Mouse (Mus musculus): ENCODE measurements around the gene Mcemp1. TPM values are rescaled to one million over a fixed set of nuclear protein-coding genes. Genes with fewer than 3 reads are reported as not detected.

Mcemp1 gene
- polyA plus RNA-seq (2014; fragmentation: Illumina TruSeq; extraction: RNeasy Lipid Tissue Mini Kit (QIAGEN cat#74804); ENCODE audit: insufficient read depth, low read depth, low replicate concordance), result 26.2 TPM

DNA sequence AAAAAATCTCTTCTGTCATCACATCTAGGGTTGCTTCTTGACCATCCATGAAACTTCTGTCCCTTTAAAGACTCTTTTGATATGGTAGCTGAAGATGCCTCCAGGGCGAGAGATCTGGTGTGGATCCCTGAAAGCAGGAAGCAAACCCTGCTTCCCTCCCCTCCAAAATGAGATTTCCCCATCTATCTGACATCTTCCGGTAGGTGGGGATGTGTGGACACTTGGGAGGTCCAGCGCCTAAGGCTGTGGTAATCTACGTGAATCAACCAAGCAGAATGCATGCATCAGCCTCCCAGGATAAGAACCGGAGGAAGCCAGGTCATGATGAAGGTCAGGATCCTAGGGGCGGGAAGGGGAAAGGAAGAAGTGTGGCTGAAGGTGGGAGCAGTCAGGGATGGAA lies at the start of gene Mcemp1:
Mcemp1 (plus strand) TSS at position 248 of the 400 bp plus-strand sequence.

DNA sequence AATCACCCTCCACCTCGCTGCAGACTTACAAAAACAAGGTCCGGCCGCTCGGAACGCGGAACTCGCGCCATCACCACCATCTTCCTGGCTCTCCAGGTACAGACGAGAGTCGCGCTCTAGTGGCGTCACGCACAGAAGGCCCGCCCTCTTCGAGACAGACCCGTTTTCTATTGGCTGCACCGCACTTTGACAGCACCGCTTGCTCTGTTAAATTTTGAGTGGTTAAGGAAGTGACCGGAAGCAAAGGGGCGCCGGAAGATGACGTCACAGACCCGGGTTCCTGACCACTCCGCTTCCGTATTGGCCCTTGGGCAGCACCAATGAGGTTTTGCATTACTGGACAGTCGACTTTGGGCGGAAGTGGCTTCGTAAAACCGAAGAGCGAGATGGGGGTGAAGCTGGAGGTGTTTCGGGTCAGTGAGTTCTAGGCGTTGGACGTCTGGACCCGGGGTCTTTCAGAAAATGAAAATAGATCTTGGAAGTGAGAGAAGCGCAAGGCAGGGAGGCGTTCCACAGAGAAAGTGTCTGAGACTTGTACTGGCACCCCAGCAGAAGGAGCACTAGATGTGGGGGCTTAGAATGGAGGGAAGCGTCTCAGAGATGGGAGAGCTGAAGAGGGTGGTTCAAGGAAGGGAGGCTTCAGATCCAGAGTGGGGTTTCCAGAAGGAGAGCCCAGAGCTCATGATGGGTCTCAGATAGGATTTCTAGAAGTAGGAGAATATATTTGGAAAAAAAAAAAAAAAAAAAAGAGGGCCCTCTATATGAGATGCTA lies 44.2 kb upstream of the Mcemp1 start, which contains the start of the genes Xab2 and Pet100:
Xab2 (minus strand) TSS at position 118 of the 772 bp plus-strand sequence.
Pet100 (plus strand) TSS at position 350 of the 772 bp plus-strand sequence.

DNA sequence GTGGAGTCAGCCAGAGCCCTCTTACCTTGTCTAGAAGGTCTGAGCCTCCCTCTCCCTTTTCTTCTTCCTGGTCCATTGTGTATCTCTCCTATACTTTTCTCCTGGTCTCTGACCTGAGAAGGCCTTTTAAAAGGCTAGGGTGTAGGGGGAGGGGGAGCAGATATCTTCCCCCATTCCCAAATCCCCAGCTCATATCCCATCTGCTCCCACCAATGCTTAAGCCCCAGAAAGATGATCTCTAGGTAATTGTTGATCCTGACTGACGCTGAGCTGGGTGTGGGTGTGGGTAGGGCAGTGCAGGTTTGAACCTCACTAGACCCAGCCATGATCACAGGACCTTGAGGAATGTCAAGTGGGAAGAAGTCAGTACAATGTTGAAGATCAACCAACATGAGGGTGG lies 40.1 kb upstream of the Mcemp1 start, which contains the start of gene Pcp2:
Pcp2 (minus strand) TSS at position 101 of the 400 bp plus-strand sequence.

DNA sequence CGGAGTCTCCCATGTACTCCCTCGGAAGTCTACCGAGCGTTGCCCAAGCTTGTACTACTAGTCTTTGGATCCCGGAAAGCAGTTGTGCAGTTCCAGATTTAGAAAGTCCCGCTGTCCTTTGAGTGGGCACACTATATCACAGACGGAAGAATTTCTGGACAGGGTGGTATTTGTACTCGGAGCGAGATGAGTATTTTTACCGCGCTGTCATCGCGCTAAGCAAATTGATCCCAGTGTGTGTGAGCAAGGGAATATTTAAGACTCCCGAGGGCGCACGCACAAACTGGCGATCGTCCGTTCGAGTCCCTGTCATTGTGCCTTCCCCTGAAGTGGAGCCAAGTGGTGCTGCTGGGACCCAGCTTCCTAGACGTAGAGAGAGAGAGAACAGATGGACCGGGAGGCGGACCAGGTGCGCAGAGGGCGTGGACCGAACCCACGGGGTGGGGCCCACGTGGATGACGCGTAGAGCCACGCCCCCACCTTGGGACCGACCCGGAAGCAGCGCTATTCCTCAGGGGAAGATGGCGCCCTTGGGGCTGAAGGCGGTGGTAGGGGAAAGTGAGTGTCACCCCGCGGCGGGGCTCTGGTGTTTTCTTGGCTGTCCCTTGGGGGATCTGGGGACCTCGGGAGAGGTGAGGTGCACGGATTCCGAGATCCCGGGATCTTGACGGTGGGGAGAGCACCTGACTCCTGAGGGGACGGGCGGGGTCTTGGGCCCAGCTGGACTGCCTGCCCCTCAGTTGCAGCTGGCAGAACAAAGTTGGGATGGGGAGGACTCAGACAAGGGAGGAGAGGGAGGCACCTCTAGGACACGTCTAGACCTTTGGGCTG lies 34.7 kb upstream of the Mcemp1 start, which contains the start of gene Stxbp2:
Stxbp2 (plus strand) TSS at position 309 of the 831 bp plus-strand sequence.

DNA sequence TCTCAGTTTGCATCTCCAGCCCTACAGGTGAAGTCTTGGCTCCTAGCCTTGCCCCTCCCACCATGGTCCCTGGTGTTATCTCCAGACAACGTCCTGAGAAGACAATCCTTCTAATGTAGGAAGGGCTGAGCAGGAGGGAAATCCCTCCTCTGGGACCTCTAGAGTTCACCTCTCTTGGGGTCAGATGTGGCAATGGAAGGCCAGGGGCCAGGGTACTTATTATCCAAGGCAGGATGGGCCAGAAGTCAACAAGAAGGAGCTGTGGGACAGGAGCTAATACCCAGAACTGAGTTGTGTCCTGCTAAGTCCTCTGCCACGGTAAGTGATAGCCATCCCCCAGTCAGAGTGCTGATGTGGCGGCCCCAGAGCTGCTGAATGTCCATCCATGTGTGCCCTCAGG lies 10.0 kb upstream of the Mcemp1 start, which contains the start of gene Retn:
Retn (plus strand) TSS at position 245 of the 400 bp plus-strand sequence.

DNA sequence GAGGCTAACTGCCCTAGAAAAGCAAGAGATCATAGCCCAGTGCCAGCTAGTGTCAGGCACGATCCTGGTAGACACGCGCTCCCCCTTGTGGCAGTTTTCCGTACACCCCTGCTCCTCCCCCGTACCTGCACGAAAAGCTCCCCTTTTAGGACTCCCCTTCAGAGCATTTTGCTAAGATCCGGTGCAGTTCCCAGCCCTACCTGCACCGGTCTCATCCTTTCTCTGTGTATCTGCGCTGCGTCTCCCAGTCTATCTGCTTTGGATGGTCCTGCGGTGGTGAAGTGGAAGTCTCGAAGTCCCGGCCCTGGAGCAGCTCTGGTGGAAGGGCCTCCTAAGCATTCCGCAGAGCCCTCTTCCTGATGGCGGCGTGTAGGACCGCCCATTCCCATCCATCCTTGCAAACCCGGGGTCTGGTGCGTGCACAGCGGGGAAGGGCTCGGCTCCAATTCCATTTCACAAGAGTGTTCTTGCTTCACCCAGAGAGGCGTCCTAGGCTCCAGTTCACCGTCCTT lies 6.5 kb downstream of the Mcemp1 start, which contains the start of gene Fcor:
Fcor (minus strand) TSS at position 383 of the 512 bp plus-strand sequence.

DNA sequence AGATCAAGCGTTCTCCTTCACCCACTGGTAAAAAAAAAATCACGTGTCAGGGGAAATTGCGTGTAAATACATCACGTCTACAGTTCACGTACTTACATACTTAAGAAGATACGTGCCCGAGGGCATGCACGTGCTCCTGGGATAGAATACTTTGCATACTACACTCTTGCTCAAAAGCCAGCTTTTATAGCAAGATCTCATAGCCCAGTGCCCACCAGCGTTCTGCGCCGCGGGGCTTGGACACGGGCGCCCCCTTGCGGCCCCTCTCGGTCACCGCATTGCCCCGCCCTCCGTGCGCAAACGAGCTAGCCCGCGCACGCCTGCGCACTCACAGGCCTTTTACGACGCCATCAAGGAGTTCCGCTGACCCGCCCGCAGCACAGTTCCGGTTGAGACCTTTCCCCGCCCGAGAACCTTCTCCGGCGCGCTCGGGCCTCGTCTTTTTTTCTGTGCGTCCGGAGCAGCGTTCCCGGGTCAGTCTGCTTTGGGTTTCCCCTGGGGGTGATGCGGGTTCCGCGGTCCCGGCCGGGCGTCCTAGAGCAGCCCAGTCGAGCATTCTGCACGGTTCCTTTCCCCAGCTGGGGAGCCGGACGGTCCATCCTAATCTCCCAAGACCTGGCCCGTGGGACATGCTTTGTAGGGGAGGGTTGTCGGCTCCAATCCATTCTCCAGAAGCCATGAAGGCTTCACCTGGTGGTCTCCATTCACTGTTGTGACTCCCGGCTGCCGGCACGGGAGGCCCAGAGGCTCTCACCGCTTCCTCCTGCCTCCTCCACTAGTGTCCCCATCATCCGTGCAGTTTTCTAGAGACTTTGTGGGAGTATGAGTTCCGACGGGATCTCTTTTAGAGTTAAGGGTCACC lies 10.8 kb downstream of the Mcemp1 start, which contains the start of gene Trappc5:
Trappc5 (plus strand) TSS at position 169 of the 862 bp plus-strand sequence.

DNA sequence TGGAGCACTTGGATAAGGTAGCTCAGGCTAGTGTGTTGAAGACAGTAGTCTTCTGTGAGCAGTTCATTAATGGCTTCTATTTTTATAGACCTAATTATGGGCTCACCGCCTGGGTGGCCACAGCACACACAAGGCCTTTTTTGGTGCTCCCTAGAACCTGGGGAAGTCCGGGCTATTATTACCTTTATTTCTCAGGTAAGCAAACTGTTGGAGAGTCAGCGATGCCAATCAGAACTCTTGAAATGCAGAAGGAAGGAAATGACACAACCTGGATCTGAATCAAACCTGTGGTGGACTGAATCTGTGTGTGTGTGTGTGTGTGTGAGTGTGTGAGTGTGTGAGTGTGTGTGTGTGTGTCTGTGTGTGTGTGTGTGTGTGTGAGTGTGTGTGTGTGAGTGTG lies 28.6 kb downstream of the Mcemp1 start, which contains the start of gene Fcer2a:
Fcer2a (minus strand) TSS at position 55 of the 400 bp plus-strand sequence.

Other genes starting within 250 kb of the Mcemp1 start
- 7.5 TPM for gene Pex11g, start 198.1 kb upstream of the Mcemp1 start, polyA plus RNA-seq (2014; fragmentation: Illumina TruSeq; extraction: RNeasy Lipid Tissue Mini Kit (QIAGEN cat#74804); ENCODE audit: insufficient read depth, low read depth, low replicate concordance)
- not detected for gene Tex45, start 194.9 kb upstream of the Mcemp1 start, polyA plus RNA-seq (2014; fragmentation: Illumina TruSeq; extraction: RNeasy Lipid Tissue Mini Kit (QIAGEN cat#74804); ENCODE audit: insufficient read depth, low read depth, low replicate concordance)
- 16.9 TPM for gene Zfp358, start 172.6 kb upstream of the Mcemp1 start, polyA plus RNA-seq (2014; fragmentation: Illumina TruSeq; extraction: RNeasy Lipid Tissue Mini Kit (QIAGEN cat#74804); ENCODE audit: insufficient read depth, low read depth, low replicate concordance)
- gene Mcoln1, start 165.3 kb upstream of the Mcemp1 start, polyA plus RNA-seq (2014; fragmentation: Illumina TruSeq; extraction: RNeasy Lipid Tissue Mini Kit (QIAGEN cat#74804); ENCODE audit: insufficient read depth, low read depth, low replicate concordance), result 27.1 TPM
- gene Pnpla6, start 150.4 kb upstream of the Mcemp1 start, polyA plus RNA-seq (2014; fragmentation: Illumina TruSeq; extraction: RNeasy Lipid Tissue Mini Kit (QIAGEN cat#74804); ENCODE audit: insufficient read depth, low read depth, low replicate concordance), result 19.3 TPM
- gene C330021F23Rik, start 97.8 kb upstream of the Mcemp1 start, polyA plus RNA-seq (2014; fragmentation: Illumina TruSeq; extraction: RNeasy Lipid Tissue Mini Kit (QIAGEN cat#74804); ENCODE audit: insufficient read depth, low read depth, low replicate concordance), result not detected
- gene Camsap3, start 78.5 kb upstream of the Mcemp1 start, polyA plus RNA-seq (2014; fragmentation: Illumina TruSeq; extraction: RNeasy Lipid Tissue Mini Kit (QIAGEN cat#74804); ENCODE audit: insufficient read depth, low read depth, low replicate concordance), result 16.3 TPM
- gene Xab2, start 44.4 kb upstream of the Mcemp1 start, polyA plus RNA-seq (2014; fragmentation: Illumina TruSeq; extraction: RNeasy Lipid Tissue Mini Kit (QIAGEN cat#74804); ENCODE audit: insufficient read depth, low read depth, low replicate concordance), result 21.9 TPM
- 83.2 TPM for gene Pet100, start 44.2 kb upstream of the Mcemp1 start, polyA plus RNA-seq (2014; fragmentation: Illumina TruSeq; extraction: RNeasy Lipid Tissue Mini Kit (QIAGEN cat#74804); ENCODE audit: insufficient read depth, low read depth, low replicate concordance)
- not detected for gene Pcp2, start 40.2 kb upstream of the Mcemp1 start, polyA plus RNA-seq (2014; fragmentation: Illumina TruSeq; extraction: RNeasy Lipid Tissue Mini Kit (QIAGEN cat#74804); ENCODE audit: insufficient read depth, low read depth, low replicate concordance)
- 57.5 TPM for gene Stxbp2, start 34.8 kb upstream of the Mcemp1 start, polyA plus RNA-seq (2014; fragmentation: Illumina TruSeq; extraction: RNeasy Lipid Tissue Mini Kit (QIAGEN cat#74804); ENCODE audit: insufficient read depth, low read depth, low replicate concordance)
- 55.2 TPM for gene Retn, start 10.0 kb upstream of the Mcemp1 start, polyA plus RNA-seq (2014; fragmentation: Illumina TruSeq; extraction: RNeasy Lipid Tissue Mini Kit (QIAGEN cat#74804); ENCODE audit: insufficient read depth, low read depth, low replicate concordance)
- gene Fcor, start 6.6 kb downstream of the Mcemp1 start, polyA plus RNA-seq (2014; fragmentation: Illumina TruSeq; extraction: RNeasy Lipid Tissue Mini Kit (QIAGEN cat#74804); ENCODE audit: insufficient read depth, low read depth, low replicate concordance), result 17.8 TPM
- gene Trappc5, start 10.5 kb downstream of the Mcemp1 start, polyA plus RNA-seq (2014; fragmentation: Illumina TruSeq; extraction: RNeasy Lipid Tissue Mini Kit (QIAGEN cat#74804); ENCODE audit: insufficient read depth, low read depth, low replicate concordance), result 18.4 TPM
- gene Fcer2a, start 28.4 kb downstream of the Mcemp1 start, polyA plus RNA-seq (2014; fragmentation: Illumina TruSeq; extraction: RNeasy Lipid Tissue Mini Kit (QIAGEN cat#74804); ENCODE audit: insufficient read depth, low read depth, low replicate concordance), result 9.2 TPM
- gene Clec4g, start 54.9 kb downstream of the Mcemp1 start, polyA plus RNA-seq (2014; fragmentation: Illumina TruSeq; extraction: RNeasy Lipid Tissue Mini Kit (QIAGEN cat#74804); ENCODE audit: insufficient read depth, low read depth, low replicate concordance), result 1.3 TPM
- gene Cd209a, start 83.2 kb downstream of the Mcemp1 start, polyA plus RNA-seq (2014; fragmentation: Illumina TruSeq; extraction: RNeasy Lipid Tissue Mini Kit (QIAGEN cat#74804); ENCODE audit: insufficient read depth, low read depth, low replicate concordance), result 15.2 TPM
- gene Cd209e, start 188.6 kb downstream of the Mcemp1 start, polyA plus RNA-seq (2014; fragmentation: Illumina TruSeq; extraction: RNeasy Lipid Tissue Mini Kit (QIAGEN cat#74804); ENCODE audit: insufficient read depth, low read depth, low replicate concordance), result 0.12 TPM
- gene Cd209d, start 212.8 kb downstream of the Mcemp1 start, polyA plus RNA-seq (2014; fragmentation: Illumina TruSeq; extraction: RNeasy Lipid Tissue Mini Kit (QIAGEN cat#74804); ENCODE audit: insufficient read depth, low read depth, low replicate concordance), result 3.7 TPM

All from lung, adult 10 weeks (tissue).